Mouse (Mus musculus): ENCODE results near the gene Crip2. TPM values are rescaled to one million over a fixed set of nuclear protein-coding genes. Genes with fewer than 3 reads are reported as not detected.

Gene Crip2
- 100 to 1,000 TPM; 141 to 153 TPM for total RNA-seq (2021)
- long read RNA-seq, experiment 1, transcript Crip2-201 (7 exons, 1,439 nt): major isoform, 237 of 257 reads
- long read RNA-seq, experiment 1, partial matches to known transcripts: 3 of 257 reads
- long read RNA-seq, experiment 1, other reads (novel, unspliced or antisense): 10 of 257 reads
- long read RNA-seq, experiment 2, transcript Crip2-201 (7 exons, 1,439 nt): major isoform, 227 of 244 reads
- long read RNA-seq, experiment 2, partial matches to known transcripts: 10 of 244 reads
- long read RNA-seq, experiment 2, other reads (novel, unspliced or antisense): 4 of 244 reads

DNA sequence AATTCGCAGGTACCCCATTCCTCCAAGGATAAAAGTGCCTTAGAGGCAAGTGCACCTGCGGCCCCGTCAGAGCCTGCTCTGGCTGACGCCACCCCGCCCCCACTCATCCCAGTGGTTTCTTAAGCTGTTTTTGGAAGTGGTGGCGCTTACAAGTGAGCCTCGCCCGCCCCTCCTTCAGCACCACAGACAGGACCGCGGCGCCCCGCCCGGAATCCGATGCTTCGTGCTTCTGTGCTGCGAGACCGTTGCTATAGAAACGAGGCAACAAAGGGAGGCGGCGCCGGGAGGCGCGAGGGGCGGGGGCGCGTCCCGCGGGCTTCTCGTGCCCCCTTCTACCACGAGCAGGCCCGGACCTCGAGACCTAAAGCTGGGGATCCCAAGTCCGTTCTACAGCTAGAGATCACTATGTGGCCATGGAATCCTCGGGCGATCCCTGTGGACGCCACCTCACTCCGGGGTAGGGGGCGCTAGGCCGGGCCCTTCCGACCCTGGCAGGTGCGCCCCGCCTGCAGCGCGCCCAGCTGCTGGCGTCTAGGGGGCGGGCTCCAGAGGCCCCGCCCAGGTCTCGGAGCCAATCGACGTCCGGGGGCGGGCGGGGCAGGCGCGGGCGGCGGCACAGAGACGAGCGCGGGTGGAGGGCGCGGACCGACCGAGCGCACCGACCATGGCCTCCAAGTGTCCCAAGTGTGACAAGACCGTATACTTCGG, at the start of gene Crip2:
Gene Crip2, plus strand, starts transcription at position 329 of the 708 bp plus-strand sequence.
- peak; percentile 81 to 89 for DNase-seq (ENCODE audit: low spot score in 2 of 2)

DNA sequence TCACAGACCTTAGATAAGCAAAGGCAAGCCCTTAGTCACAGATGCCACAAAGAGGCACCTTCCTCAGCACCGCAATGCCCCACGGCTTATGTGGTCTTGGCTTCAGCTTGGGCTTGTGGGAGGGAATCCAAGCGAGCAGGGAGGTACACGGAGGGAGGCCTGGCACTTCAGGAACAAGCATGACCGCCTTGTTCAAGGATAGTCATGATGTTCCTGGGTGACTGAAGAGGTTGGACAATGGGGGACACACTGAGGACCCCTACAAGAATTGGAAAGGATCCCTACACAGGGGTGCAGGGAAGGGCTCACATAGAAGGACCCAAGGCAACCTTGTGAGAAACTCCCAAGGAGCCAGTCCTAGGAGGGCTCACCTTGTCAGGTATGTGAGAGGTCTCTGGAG, 43.0 kb upstream of the Crip2 start:
- DNase-seq (ENCODE audit: low spot score in 2 of 2): no peak

GRCm38 (mm10) chr12:113097749-113098281, 42.2 kb upstream of the Crip2 start, which contains the start of gene Mta1:
Mta1 (plus strand) TSS chr12:113098278.
- DNase-seq (ENCODE audit: low spot score in 2 of 2): peak in 1 of 2 experiments; percentile 59

DNA sequence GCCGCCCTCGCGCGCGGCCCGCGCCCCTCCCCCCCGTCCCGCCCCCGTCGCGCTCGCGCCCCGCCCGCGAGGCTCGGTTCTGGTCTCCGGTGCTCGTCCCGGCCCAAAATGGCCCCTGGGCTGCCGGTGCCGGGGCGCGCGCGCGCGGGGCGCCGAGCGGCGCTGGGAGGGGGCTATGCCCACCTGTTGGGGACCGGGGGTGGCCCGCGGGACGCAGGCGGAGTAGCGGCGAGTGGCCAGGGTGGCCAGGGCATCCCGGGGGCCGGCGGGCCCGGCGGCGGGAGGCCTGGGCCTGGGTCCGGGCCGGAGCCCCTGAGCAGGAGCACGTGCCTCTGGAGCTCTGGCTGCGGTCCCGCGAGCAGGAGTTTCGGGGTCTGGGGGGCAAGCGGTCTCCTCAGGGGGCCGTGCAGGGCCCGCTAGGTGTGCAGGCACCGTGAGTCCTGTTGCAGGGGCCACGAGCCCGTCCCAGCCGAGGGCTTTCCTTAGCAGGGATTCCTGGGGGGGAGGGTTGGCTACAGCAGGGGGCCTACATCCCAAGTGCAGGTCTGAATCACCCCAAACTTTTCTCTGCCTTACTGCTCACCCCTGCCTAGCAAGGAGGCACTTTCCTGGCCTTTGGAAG, 41.4 kb upstream of the Crip2 start:
- DNase-seq (ENCODE audit: low spot score in 2 of 2): peak in 1 of 2 experiments; percentile 35

- DNase-seq (ENCODE audit: low spot score in 2 of 2): no peak
Observed at GRCm38 (mm10) chr12:113099470-113100237, 40.4 kb upstream of the Crip2 start.

DNA sequence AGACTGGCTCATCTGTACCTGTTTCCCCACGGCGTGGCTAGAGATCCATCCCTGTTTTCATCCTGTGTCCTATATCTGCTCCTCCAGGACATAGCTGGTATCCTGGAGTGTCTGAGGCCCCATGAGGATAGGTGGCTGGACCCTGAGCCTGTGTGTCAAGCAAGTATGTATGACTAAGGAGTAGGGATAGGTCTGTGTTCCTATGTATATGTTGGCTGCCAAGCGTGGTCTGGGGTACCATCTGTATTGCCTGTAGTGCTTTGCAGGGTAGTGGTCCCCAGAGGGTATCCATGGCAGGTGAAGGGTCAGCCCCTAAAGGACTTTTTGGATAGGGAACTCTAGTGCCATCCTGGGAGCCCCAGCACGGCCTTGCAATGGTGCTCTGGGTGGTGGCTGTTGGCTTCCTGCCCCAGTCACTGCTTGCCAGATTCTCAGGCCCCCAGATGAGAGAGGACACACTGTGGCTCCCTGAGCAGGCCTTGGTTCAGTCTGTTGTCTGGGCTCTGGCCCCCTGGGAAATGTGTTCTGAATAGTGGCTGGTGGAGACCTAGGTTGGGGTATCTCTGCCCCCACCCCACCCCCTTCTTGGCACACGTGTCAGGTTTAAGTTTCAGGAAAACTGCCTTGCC, 39.5 kb upstream of the Crip2 start:
- DNase-seq (ENCODE audit: low spot score in 2 of 2): peak in 1 of 2 experiments; percentile 49

- no peak for DNase-seq (ENCODE audit: low spot score in 2 of 2)
Observed at GRCm38 (mm10) chr12:113101251-113101960, 38.6 kb upstream of the Crip2 start.

DNA sequence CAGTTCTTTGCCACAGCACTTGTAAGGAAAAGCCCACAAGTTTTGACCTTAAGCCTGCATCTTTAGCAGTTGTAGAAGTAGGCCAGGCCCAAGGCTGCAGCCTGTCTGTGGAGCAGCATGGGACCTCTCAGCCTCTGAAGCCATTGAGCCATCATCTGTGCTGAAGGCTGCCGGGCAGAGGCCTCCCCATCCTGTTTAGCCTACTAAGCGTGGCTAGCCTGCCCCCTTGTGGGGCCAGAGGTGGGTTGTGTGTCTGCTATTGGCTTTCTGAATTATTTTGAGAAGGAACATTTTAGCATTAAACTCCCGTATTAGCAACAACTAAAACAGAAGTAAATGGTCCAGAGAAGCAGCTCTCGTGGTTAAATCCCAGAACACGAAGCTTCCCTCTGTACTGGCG, 37.6 kb upstream of the Crip2 start:
- peak in 1 of 2 experiments; percentile 60 for DNase-seq (ENCODE audit: low spot score in 2 of 2)

DNA sequence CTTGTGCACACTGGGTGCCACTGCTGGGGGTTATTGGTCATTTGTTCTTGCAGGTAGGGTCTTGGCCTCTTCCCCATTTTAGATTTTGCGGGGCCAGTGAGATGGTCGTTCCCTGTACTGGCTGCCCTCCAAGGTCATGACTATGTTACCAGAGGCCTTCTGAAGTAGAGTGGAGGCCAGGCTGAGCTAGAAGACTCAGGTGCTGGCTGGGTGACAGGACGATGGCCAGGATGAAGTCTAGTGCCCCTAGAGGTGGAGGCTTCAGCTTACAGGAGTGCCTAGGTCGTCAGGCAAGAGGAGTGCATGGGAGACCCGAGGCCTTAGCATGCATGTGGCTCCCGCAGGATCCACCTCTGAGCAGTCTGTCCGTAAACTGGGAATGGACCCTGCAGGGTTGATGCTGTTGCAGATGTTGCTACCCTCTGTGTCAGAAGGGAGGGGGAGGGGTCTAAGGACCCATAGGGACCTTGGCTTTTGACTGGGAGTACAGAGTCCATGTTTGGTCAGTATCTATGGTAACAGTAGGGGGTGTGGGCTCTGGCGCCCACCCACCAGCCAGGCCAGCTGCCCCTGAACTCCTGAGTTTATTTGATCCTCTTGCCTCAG, 36.1 kb upstream of the Crip2 start:
- no peak for DNase-seq (ENCODE audit: low spot score in 2 of 2)

DNA sequence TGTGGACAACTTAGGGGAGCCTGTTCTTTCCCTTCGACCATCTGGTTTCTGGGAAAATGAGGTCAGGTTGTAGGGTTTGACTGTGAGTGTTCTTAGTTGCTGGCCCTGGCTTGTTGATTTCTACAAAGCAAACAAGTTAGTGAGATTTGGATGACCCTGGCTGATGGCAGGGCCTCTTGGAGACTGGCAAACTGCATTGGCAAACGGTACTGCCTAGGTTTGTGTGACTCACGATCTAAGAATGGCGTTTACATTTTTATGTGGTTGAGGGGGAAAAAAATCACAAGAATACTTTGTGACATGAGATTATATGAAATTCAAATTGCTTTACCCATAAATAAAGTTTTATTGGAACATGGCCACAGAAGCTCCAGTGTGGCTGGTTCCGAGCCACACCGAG, 33.6 kb upstream of the Crip2 start:
- no peak for DNase-seq (ENCODE audit: low spot score in 2 of 2)

GRCm38 (mm10) chr12:113107431-113108124, 32.5 kb upstream of the Crip2 start:
- no peak for DNase-seq (ENCODE audit: low spot score in 2 of 2)

- no peak for DNase-seq (ENCODE audit: low spot score in 2 of 2)
Observed at GRCm38 (mm10) chr12:113108528-113109283, 31.3 kb upstream of the Crip2 start.

DNA sequence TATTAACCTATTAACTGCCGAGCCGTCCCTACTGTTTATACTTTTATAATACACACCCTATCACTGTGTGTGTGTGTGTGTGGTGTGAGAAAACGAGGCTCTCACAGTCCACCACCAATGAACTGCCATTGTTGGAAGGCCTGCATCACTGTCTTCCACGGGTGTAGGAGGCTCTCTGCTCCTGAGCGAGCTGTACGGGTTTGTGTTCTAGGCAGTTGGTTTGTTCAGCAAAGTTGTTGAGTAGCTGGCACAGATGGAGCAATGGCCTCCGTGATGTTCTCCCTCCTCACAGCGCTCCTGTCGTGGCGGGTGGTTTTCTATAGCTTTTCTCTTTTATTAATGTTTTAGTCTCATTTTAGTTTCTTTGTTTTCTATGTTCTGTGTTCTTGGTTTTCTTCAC, 30.2 kb upstream of the Crip2 start:
- no peak for DNase-seq (ENCODE audit: low spot score in 2 of 2)

- no peak for DNase-seq (ENCODE audit: low spot score in 2 of 2)
Observed at GRCm38 (mm10) chr12:113114141-113114540, 25.9 kb upstream of the Crip2 start.

DNA sequence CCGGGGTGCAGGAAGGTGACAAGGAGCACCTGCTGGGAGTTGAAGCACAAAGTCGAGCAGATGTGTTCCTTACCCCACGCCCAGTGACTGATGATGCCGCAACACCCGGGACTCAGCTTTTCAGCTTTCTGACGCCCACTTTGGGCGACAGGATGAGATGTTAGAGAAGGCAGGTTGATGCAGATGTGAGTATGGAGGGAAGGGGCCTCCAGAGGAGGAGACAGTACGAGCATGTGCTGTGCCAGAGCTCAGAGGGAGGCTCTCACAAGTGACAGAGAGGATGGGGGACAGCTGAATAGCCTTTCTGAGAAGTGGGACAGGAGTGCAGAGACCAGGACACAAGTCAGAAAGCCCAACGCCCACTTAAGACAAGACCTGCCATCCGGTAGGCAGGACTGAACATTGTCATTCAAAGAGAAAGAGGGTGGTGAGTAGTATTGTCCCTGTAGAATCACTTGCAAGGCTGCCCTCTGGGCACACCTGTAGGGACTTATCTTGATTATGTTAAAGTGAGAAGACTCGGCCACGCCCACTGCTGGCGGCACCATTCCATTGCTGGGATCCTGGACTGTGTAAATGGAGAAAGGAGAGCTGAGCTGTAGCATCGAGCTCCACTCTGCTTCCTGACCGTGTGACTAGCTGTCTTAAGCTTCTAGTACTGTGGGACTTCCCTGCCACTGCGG, 25.0 kb upstream of the Crip2 start:
- no peak for DNase-seq (ENCODE audit: low spot score in 2 of 2)

DNA sequence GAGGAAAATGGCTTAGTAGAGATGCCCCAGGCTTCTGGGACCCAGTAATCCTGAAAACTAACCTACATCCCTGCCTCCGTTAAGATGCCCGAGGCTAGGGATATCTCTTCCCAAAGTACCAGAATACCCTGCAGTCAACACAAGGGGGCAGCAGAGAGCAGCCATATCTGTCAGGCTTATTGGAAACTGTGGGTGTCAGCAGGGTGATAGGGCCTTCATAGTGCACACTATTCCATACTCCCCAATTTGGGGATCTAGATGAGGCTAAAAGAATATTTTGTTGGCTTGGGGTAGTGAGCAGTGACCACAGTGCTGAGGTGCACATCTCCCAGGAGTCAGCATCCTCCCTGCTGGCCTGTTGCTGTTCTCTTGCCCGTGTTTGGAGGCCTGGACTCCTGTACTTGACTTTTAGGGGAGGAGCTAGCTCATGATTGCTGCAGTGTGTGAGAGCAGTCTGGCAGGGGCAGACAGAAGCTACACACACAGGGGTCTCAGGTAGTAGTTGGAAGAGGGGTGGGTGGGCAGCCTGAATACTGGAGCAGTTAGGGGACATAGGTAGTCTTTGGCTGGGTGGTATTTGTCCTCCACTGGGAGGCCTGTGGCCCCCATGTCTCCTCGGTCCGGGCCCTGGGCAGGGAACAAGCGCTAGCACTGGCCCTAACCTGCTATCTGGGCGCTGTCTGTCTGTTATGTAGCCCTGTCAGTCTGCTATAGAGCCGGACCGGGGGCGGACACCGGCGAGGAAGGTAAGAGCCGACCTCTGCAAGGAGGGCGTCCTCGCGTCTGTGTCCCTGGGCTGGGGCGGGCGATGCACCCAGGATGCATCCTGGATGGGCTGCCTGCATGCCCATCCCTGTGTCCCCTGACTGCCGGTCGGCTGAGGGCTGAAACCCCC, 20.3 kb upstream of the Crip2 start:
- DNase-seq (ENCODE audit: low spot score in 2 of 2): peak; percentile 67 to 81

GRCm38 (mm10) chr12:113124726-113125125, 15.3 kb upstream of the Crip2 start:
- no peak for DNase-seq (ENCODE audit: low spot score in 2 of 2)

All from gastrocnemius, postnatal 4 days (tissue).